Mouse (Mus musculus): Measurements from ENCODE around the gene Hist1h4b. TPM values are rescaled to one million over a fixed set of nuclear protein-coding genes. Genes with fewer than 3 reads are reported as not detected.
"Not testable (repeated sequence)": the region's sequence is repeated elsewhere in the genome, so short reads cannot be mapped to it uniquely, and the experiment has no call there.

The Hist1h4b gene
- polyA plus RNA-seq, 1 experiment from 2014 or later = 4.9 TPM

DNA sequence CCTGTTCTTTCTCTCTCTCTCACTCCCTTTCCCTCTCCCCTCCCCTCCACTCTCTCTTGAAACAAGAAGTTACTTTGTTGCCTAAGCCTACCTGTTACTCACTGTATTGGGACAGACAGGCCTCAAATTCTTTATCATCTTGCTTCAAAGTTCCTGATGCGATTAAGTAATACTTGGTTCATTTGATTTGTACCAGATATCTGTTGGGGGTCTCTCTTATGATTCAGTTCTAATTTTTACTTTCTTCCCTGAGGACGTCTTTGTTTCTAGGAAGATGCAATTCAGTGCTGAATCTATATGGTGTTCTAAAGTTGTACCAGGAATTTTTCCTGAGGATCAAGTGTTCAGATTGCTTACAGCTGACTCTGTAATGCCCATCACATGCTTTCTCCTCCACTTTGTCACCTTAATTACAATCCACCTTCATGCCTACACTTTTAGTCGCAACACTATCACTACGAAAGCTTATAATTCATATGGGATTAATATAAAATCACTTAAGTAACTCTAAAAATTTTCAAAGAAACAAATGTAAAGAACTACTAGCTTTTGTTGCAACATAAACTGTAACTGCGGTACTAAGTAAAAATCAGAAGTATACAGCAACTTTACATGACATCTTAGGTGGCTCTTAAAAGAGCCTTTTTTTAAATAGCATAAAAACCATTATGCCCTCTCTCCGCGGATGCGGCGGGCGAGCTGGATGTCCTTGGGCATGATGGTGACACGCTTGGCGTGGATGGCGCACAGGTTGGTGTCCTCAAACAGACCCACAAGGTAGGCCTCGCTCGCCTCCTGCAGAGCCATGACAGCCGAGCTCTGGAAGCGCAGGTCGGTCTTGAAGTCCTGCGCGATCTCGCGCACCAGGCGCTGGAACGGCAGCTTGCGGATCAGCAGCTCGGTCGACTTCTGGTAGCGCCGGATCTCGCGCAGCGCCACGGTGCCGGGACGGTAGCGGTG is 12.1 kb upstream of the Hist1h4b start:
- WGBS = 1% methylated on average over 24 of the region's 36 CpGs
- DNase-seq (ENCODE audit: low spot score) = no peak
- no peaks in the 10 kb centered on the region for H3K9me3 ChIP-seq
- no peaks in the 10 kb centered on the region for H3K36me3 ChIP-seq
- H3K27me3 ChIP-seq (ENCODE audit: insufficient read depth, poor library complexity, severe bottlenecking) = no peaks in the 10 kb centered on the region
- H3K4me1 ChIP-seq (replicated peaks) = peaks cover 37% of the 10 kb centered on the region
- peak overlapping the region; percentile 97 for H3K27ac ChIP-seq
- peak overlapping the region; percentile 59 for H3K4me3 ChIP-seq

DNA sequence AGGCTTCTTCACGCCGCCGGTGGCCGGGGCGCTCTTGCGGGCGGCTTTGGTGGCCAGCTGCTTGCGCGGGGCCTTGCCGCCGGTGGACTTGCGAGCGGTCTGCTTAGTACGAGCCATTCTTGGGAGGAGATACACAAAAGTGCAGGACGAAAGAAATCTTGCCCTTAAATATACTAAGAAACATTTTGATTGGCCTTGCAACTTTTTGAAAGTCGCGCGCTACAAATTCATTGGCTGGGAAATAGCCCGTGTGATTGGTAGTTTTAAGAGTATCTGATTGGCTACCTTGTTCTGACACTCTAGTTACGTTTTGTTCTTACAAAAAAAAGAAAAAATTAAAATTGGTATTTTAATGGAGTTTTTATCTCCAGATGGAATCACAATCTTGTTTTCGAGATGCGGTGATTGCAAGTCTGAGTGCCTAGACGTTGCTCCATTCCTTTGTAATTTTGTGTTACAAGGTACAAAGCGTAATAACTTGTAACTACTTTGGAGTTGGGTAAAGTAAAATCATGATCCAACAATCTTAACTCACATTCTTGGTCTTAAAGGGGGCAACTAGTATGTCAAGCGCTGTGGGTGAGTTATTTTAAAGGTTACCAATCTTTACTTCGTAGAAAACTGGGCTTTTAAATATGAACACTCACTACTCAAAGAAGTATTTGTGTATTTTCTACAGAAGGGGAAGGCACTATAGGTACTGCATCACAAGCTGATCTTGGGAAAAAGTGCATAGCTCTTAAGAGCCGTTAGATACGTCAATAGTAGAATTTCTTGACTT is 11.2 kb upstream of the Hist1h4b start, which contains the start of gene Hist1h3c:
Gene Hist1h3c, minus strand, starts transcription at position 222 of the 781 bp plus-strand sequence.
- Histone ChIP-seq H3K27me3 (ENCODE audit: insufficient read depth, poor library complexity, severe bottlenecking) (no peaks in the 10 kb centered on the region), H3K4me3 (peak within 1 kb of the TSS; percentile 59), H3K9me3 (no peaks in the 10 kb centered on the region), H3K36me3 (no peaks in the 10 kb centered on the region), H3K4me1 (replicated peaks) (peaks cover 29% of the 10 kb centered on the region), H3K27ac (peak within 1 kb of the TSS; percentile 97)
- 1% methylated on average over 28 of the region's 28 CpGs for WGBS
- peak; percentile 80 for DNase-seq (ENCODE audit: low spot score)

DNA sequence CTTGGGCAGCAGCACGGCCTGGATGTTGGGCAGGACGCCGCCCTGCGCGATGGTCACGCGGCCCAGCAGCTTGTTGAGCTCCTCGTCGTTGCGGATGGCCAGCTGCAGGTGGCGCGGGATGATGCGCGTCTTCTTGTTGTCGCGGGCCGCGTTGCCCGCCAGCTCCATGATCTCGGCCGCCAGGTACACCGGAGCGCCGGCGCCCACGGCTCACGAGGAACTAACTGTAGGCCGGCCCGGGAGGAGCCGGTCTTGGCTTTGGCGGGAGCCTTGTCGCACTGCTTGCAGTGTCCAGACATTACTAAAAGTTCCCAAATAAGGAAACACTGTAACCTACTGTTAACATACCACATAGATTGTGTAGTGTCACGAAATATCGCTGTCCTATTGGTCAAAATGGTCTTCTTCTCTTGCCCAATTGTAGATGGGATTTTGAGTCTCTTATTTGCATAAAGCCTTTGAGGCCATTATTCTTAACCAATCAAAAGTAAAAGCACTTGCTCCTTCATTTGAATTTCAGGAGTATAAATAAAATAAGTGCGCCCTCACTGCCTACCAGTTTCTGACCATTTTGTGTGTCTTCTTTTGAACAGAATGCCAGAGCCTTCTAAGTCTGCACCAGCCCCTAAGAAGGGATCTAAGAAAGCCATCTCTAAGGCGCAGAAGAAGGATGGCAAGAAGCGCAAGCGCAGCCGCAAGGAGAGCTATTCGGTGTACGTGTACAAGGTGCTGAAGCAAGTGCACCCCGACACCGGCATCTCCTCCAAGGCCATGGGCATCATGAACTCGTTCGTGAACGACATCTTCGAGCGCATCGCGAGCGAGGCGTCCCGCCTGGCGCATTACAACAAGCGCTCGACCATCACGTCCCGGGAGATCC is 10.4 kb upstream of the Hist1h4b start, which contains the start of gene Hist1h2bb:
Gene Hist1h2bb, plus strand, starts transcription at position 534 of the 880 bp plus-strand sequence.
- not testable (repeated sequence) for H3K9me3 ChIP-seq; H3K36me3 ChIP-seq; H3K27me3 ChIP-seq (ENCODE audit: insufficient read depth, poor library complexity, severe bottlenecking)
- WGBS = 0% methylated on average over 54 of the region's 58 CpGs
- peak; percentile 82 for DNase-seq (ENCODE audit: low spot score)
- Histone ChIP-seq H3K4me1 (replicated peaks) (peaks cover 24% of the 10 kb centered on the region), H3K4me3 (peak within 1 kb of the TSS; percentile 59), H3K27ac (peak within 1 kb of the TSS; percentile 97)

DNA sequence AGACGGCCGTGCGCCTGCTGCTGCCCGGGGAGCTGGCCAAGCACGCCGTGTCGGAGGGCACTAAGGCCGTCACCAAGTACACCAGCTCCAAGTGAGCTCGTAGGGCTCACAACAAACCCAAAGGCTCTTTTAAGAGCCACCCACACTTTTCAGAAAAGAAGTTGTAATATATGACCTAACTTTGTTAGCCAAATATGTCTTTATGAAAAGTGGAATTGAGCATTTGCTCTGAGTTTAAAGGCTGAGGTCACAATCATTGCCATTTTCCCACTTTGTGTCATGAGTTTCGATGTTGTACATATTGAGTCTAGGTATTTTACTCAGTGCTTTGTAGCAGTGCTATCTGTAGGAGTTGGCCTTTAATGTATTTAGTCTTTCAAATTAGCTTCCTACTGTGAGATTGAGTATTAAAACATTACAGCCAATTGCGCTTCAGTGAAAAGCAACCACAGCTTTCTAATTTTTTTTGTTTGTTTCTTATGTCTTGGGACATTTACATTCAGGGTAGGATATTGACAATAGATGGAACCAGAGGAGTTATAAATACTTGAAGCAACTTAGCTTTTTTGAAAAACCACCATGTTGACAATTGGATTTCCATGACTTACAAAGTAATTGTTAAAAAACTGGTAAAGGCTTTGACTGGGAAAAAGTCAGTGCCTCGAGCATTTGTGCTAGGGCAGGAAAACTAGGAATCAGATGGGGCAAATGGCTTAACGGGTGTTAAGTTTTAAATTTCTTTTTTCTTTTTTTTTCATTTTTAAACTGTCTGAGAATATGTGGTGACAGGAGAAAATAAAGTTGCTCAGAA is 9.5 kb upstream of the Hist1h4b start:
- H3K36me3 ChIP-seq = no peaks in the 10 kb centered on the region
- H3K4me3 ChIP-seq = peak overlapping the region; percentile 59
- peaks cover 32% of the 10 kb centered on the region for H3K4me1 ChIP-seq (replicated peaks)
- WGBS = 4% methylated on average over 13 of the region's 13 CpGs
- peak overlapping the region; percentile 97 for H3K27ac ChIP-seq
- no peaks in the 10 kb centered on the region for H3K27me3 ChIP-seq (ENCODE audit: insufficient read depth, poor library complexity, severe bottlenecking)
- H3K9me3 ChIP-seq = no peaks in the 10 kb centered on the region
- no peak for DNase-seq (ENCODE audit: low spot score)

DNA sequence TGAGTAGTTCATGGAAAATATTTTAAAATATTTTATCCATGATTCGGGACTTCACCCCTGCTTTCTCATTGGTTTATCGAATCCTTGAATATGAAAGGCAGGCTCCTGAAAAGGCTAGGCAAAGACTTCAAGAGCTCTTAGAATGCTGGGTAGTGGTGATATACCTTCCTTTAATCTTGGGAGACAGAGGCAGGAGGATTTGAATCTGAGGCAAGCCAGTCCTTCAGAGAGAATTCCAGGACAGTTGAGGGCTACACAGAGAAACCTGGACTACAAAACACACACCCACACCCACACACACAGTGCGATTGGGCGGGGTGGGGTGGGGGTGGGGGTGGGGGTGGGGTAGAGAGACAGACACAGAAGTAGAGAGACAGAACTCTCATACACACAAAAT is 8.9 kb upstream of the Hist1h4b start:
- DNase-seq (ENCODE audit: low spot score) = peak; percentile 57
- 8% methylated on average over 4 of the region's 4 CpGs for WGBS
- Histone ChIP-seq H3K27ac (peak overlapping the region; percentile 97), H3K4me1 (replicated peaks) (peaks cover 35% of the 10 kb centered on the region), H3K27me3 (ENCODE audit: insufficient read depth, poor library complexity, severe bottlenecking) (no peaks in the 10 kb centered on the region), H3K36me3 (no peaks in the 10 kb centered on the region), H3K4me3 (peak overlapping the region; percentile 59), H3K9me3 (no peaks in the 10 kb centered on the region)

DNA sequence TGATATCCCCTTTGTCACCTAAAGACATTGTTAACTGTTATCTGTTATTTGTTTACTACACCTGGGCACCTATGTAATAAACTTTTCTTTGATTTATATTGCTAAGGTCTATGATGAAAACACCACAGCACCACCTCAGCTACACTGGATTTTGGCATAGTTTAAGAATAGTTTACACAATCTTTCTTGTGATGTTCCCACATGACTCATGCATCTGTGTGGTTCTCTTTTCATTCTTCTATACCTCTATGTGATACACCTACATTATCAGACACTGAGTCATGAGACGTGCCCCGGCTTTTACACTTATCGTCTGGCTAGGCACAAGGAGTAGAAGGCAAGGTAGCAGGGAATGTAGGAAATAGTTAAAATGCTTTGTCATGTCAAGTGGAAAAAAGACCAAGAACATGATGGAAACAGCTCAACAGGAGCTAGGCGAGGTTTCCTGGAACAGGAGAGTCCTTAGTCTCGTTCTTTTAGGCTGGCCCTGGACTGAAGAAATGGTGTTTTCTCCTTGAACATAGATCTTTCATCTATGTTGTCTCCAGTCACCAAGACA is 7.2 kb upstream of the Hist1h4b start:
- H3K36me3 ChIP-seq = no peaks in the 10 kb centered on the region
- no peak overlapping the region for H3K4me3 ChIP-seq
- no peaks in the 10 kb centered on the region for H3K27me3 ChIP-seq (ENCODE audit: insufficient read depth, poor library complexity, severe bottlenecking)
- H3K4me1 ChIP-seq (replicated peaks) = peaks cover 37% of the 10 kb centered on the region
- no peaks in the 10 kb centered on the region for H3K9me3 ChIP-seq
- peak overlapping the region; percentile 97 for H3K27ac ChIP-seq
- WGBS = 96% methylated on average over 5 of the region's 5 CpGs
- DNase-seq (ENCODE audit: low spot score) = no peak

DNA sequence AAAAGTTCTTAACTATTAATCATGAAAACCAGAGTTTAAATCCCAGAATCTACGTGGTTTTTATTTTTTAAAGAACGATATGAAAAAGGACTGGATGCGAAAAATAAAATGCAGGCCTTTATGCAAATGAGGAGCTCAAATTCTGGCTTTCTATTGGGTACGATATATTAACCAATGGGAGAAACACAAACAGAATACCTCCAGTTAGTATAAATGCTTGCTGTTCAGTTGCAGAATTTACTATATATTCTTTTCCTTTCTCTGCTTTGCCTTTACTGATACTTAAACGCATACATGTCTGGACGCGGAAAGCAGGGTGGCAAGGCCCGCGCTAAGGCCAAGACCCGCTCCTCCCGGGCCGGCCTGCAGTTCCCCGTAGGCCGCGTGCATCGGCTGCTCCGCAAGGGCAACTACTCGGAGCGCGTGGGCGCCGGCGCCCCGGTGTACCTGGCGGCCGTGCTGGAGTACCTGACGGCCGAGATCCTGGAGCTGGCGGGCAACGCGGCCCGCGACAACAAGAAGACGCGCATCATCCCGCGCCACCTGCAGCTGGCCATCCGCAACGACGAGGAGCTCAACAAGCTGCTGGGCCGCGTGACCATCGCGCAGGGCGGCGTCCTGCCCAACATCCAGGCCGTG is 5.9 kb upstream of the Hist1h4b start, which contains the start of gene Hist1h2ab:
Gene Hist1h2ab, plus strand, starts transcription at position 288 of the 639 bp plus-strand sequence.
- not testable (repeated sequence) for H3K9me3 ChIP-seq; H3K36me3 ChIP-seq; H3K27me3 ChIP-seq (ENCODE audit: insufficient read depth, poor library complexity, severe bottlenecking)
- H3K4me1 ChIP-seq (replicated peaks) = peaks cover 36% of the 10 kb centered on the region
- peak; percentile 77 for DNase-seq (ENCODE audit: low spot score)
- under 1% methylated on average over 32 of the region's 47 CpGs for WGBS
- H3K27ac ChIP-seq = peak within 1 kb of the TSS; percentile 97
- H3K4me3 ChIP-seq = peak within 1 kb of the TSS; percentile 55

DNA sequence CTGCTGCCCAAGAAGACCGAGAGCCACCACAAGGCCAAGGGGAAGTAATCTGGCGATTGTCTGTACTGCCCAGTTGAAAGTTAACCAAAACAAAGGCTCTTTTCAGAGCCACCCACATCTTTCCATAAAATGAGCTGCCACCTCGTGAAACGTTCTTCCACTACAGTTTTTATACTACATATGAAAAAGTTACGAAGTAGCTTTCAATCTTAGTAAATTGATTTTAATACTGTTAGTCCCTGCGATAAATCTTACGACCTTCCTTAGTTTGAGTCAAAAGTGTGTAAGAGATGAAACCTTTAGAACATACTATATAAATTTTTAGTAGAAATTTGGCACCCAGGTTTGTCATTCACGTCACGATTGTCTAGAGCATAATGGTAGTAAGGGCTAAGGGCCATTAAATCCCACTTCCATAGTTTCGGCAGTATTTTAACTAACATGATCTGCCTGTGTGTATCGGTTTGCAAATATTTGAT is 5.3 kb upstream of the Hist1h4b start:
- peak; percentile 33 for DNase-seq (ENCODE audit: low spot score)
- Histone ChIP-seq H3K4me1 (replicated peaks) (peaks cover 36% of the 10 kb centered on the region), H3K27me3 (ENCODE audit: insufficient read depth, poor library complexity, severe bottlenecking) (no peaks in the 10 kb centered on the region), H3K4me3 (peak overlapping the region; percentile 55), H3K9me3 (no peaks in the 10 kb centered on the region), H3K27ac (peak overlapping the region; percentile 97), H3K36me3 (no peaks in the 10 kb centered on the region)
- 1% methylated on average over 11 of the region's 11 CpGs for WGBS

DNA sequence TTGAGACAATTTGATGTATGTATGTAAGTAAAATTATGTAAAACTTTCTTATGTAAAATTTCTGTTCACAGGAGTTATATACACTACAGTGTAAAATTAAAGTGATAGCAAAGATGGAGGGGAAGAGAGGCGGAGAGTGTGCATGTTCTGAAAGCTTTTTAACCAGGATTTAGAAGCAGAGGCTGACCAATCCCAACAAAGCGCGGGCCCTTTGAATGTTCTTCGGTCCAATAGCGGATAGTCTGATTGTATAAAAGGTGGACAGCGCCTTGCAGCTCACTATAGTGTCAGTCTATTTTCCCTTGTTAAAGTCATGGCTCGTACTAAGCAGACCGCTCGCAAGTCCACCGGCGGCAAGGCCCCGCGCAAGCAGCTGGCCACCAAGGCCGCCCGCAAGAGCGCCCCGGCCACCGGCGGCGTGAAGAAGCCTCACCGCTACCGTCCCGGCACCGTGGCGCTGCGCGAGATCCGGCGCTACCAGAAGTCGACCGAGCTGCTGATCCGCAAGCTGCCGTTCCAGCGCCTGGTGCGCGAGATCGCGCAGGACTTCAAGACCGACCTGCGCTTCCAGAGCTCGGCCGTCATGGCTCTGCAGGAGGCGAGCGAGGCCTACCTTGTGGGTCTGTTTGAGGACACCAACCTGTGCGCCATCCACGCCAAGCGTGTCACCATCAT is 4.6 kb upstream of the Hist1h4b start, which contains the start of gene Hist1h3b:
Gene Hist1h3b, plus strand, starts transcription at position 201 of the 675 bp plus-strand sequence.
- peak within 1 kb of the TSS; percentile 55 for H3K4me3 ChIP-seq
- not testable (repeated sequence) for H3K27me3 ChIP-seq (ENCODE audit: insufficient read depth, poor library complexity, severe bottlenecking); H3K36me3 ChIP-seq; H3K9me3 ChIP-seq
- H3K27ac ChIP-seq = peak within 1 kb of the TSS; percentile 97
- 0% methylated on average over 25 of the region's 47 CpGs for WGBS
- peaks cover 35% of the 10 kb centered on the region for H3K4me1 ChIP-seq (replicated peaks)
- DNase-seq (ENCODE audit: low spot score) = peak; percentile 93

DNA sequence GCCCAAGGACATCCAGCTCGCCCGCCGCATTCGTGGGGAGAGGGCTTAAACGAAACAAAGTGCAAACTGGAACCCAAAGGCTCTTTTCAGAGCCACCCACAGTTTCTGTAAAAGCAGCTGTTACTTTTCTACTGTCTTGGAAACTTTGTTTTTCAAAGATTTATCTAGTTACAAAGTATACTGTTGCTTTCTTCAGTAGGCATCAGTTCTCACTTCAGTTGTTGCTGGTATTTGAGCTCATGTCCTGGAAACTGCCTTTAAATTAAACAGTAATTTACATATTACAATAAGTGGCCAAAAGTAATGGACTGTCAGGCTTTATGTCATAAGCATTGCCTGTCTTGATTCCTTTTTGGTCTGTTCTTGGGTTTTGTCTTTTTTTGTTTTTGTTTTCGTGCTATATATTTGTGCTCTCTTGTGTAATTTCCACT is 4.1 kb upstream of the Hist1h4b start:
- no peaks in the 10 kb centered on the region for H3K9me3 ChIP-seq
- 2% methylated on average over 6 of the region's 6 CpGs for WGBS
- H3K4me3 ChIP-seq = peak overlapping the region; percentile 51
- H3K36me3 ChIP-seq = no peaks in the 10 kb centered on the region
- peak overlapping the region; percentile 89 for H3K27ac ChIP-seq
- no peaks in the 10 kb centered on the region for H3K27me3 ChIP-seq (ENCODE audit: insufficient read depth, poor library complexity, severe bottlenecking)
- H3K4me1 ChIP-seq (replicated peaks) = peaks cover 35% of the 10 kb centered on the region
- DNase-seq (ENCODE audit: low spot score) = no peak
